Mouse (Mus musculus) layer of hippocampus, adult 6 months (tissue): ENCODE measurements around the gene Gpatch4. TPM values are rescaled to one million over a fixed set of nuclear protein-coding genes. Genes with fewer than 3 reads are reported as not detected.

Source experiments
- long read RNA-seq, 2 experiments: library from polyadenylated mRNA; unstranded; transcript quantifications; one replicate each; pipeline ENCODE4 v2.0.0; 2019 to 2020
- polyA plus RNA-seq: library from polyadenylated mRNA; unstranded; fragments of <200 nt; fragmentation: Nextera tagmentation; gene quantifications from 2 replicates; pipeline ENCODE4 v1.2.3, GENCODE M21; 2021

Gpatch4 gene
- 18.0 and 18.5 TPM in 2 replicates for polyA plus RNA-seq
- long read RNA-seq, experiment 1, transcript Gpatch4-201 (8 exons, 1,630 nt) = major isoform, 10 of 18 reads
- long read RNA-seq, experiment 1, partial matches to known transcripts = 3 of 18 reads
- long read RNA-seq, experiment 1, other reads (novel, unspliced or antisense) = 5 of 18 reads
- long read RNA-seq, experiment 2, transcript Gpatch4-201 (8 exons, 1,630 nt) = major isoform, 24 of 38 reads
- long read RNA-seq, experiment 2, partial matches to known transcripts = 5 of 38 reads
- long read RNA-seq, experiment 2, other reads (novel, unspliced or antisense) = 8 of 38 reads

GRCm38 (mm10) chr3:88042661-88043421 lies at the start of gene Gpatch4:
Gene Gpatch4, plus strand, starts transcription at chr3:88043108.

DNA sequence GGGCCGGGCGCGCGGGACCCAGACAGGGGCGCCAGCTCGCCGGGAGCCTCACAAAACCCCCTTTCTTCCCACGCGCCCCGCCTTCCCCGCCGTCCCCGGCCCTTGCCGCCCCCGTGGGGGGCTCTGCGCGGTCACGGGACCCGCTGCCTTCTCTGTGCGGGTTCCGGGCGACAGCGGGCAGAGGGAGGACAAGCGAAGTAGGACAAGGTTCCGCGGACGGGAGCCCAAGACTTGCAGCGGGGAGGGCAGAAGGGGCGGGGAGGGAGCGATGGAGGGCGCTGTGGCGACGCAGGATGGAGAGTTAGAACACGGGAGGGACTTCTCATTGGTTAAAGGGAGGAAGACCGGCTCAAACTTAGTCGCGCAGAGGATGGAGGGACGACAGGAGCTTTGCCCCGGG lies 42.7 kb upstream of the Gpatch4 start, which contains the start of gene Bcan:
Gene Bcan (minus strand): TSS at position 50 of the 400 bp plus-strand sequence.

DNA sequence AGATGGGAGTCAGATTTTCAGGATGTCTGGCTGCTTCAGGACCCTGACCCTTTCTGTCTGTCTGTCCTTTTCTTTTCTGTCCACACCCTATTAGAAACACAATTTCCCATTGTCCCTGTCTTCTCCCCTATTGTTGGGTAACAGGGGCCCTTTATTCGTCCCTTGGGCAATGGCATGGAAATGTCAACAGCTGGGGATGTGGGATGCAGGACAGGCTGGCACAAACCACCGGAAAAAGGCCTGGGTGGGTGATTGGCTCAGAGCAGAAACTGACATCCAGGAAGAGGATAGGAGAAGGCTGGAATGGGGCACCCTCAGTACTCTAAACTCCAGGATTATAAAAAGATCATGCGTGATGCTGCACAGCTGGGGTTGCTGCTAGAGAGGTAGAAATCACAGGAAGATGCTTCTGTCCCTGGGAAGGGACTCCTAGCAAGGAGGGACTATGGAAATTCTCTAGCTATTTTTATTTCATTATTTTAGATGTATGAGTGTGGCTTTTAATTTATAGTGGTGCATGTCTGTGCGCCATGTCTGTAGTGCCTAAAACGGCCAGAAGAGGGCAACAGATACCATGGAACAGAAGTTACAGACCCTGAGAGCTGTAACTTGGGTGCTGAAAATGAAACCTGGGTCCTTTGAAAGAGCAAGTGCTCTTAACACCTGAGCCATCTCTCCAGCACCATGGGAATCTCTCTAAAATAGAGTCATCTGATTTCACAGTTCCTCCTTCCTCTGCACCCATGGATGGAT lies 15.3 kb upstream of the Gpatch4 start, which contains the start of gene Hapln2:
Gene Hapln2 (minus strand): TSS at position 150 of the 753 bp plus-strand sequence.

DNA sequence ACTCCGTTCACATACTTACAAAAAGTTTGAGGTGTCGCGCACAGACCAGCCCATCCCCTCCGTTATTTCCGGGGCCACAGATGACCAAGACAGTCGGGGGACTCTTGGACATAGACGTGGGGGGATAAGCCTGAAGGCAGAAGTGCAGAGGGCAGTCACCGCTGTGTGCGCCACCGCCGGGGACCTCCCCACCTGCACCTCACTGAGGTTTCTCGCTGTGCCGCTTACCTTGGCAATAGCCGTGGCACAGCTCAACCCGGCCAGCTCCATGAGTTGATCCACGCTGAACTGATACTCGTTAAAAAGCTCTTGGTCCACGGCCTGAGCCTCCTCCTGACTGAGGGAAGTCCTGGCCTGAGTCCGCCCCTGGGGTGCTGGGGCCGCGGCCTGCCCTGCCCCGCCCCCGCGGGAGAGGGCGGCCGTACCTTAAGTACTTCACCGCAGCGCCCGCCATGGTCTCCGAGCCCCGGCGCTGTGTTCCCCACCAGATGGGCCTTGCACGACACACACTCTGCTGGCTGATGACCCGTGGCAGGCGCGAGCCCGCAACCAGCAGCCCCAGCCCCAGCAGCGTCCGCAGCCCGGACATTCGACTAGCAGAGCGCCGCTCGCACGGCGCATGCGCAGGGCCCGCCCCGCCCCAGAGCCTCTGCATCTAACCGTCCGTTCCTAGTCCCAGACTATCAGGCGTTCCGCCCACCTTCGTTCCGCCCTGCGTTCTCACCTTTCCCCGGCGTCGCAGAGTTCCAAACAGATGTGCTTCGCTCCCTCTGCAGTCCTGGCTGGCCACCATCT lies 15.2 kb downstream of the Gpatch4 start, which contains the start of gene Naxe:
Gene Naxe (minus strand): TSS at position 594 of the 795 bp plus-strand sequence.

DNA sequence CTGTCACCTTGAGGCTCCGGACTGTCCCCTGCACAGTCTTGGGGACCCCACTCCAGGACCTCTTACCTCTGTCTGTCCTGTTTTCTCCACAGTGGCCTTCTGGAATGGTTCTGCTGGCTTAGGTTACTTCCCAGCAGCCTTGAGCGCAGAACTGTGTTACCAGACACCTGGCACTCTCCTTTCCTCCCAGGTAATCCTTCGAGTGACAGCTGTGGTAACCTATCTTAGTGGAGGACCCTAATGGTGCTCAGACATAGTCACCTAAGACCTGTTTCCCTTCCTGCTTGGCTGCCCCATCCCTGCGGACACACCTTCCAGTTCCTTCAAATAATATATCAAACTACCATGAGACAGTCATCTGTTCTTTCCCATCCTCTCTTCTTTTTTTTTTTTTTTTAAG lies 35.3 kb downstream of the Gpatch4 start, which contains the start of gene Ttc24:
Gene Ttc24 (minus strand): TSS at position 101 of the 400 bp plus-strand sequence.

GRCm38 (mm10) chr3:88081345-88082223 lies 38.7 kb downstream of the Gpatch4 start, which contains the start of gene Iqgap3:
Gene Iqgap3, plus strand, starts transcription at chr3:88081971.

Other genes with a start within 250 kb of the Gpatch4 start
- gene Ntrk1, start 247.9 kb upstream of the Gpatch4 start, polyA plus RNA-seq = 0.18 and 0.49 TPM in 2 replicates
- gene Insrr, start 246.2 kb upstream of the Gpatch4 start, polyA plus RNA-seq = 0.15 TPM in 1 of 2 replicates, not detected in the other
- gene Pear1, start 218.8 kb upstream of the Gpatch4 start, polyA plus RNA-seq = 2.2 and 3.1 TPM in 2 replicates
- 0.08 TPM in 1 of 2 replicates, not detected in the other for gene Sh2d2a, start 196.4 kb upstream of the Gpatch4 start, polyA plus RNA-seq
- gene Prcc, start 157.5 kb upstream of the Gpatch4 start, polyA plus RNA-seq = 2.4 and 2.7 TPM in 2 replicates
- gene Hdgf, start 136.8 kb upstream of the Gpatch4 start, polyA plus RNA-seq = 90.1 and 97.6 TPM in 2 replicates
- 77.3 and 83.4 TPM in 2 replicates for gene Mrpl24, start 123.6 kb upstream of the Gpatch4 start, polyA plus RNA-seq
- gene Isg20l2, start 112.8 kb upstream of the Gpatch4 start, polyA plus RNA-seq = 3.4 and 3.7 TPM in 2 replicates
- gene Rrnad1, start 112.4 kb upstream of the Gpatch4 start, polyA plus RNA-seq = 8.3 and 10.7 TPM in 2 replicates
- gene Crabp2, start 94.4 kb upstream of the Gpatch4 start, polyA plus RNA-seq = 2.6 and 10.6 TPM in 2 replicates
- 1.4 and 2.2 TPM in 2 replicates for gene Nes, start 72.0 kb upstream of the Gpatch4 start, polyA plus RNA-seq
- gene Bcan, start 42.9 kb upstream of the Gpatch4 start, polyA plus RNA-seq = 185 and 220 TPM in 2 replicates
- 12.8 and 16.0 TPM in 2 replicates for gene Hapln2, start 15.5 kb upstream of the Gpatch4 start, polyA plus RNA-seq
- gene Naxe, start 15.4 kb downstream of the Gpatch4 start, polyA plus RNA-seq = 237 TPM in 2 replicates
- gene Ttc24, start 35.2 kb downstream of the Gpatch4 start, polyA plus RNA-seq = not detected in 2 replicates
- 0.15 and 0.16 TPM in 2 replicates for gene Iqgap3, start 38.9 kb downstream of the Gpatch4 start, polyA plus RNA-seq
- gene Mef2d, start 99.3 kb downstream of the Gpatch4 start, polyA plus RNA-seq = 62.2 and 79.5 TPM in 2 replicates
- gene Rhbg, start 211.6 kb downstream of the Gpatch4 start, polyA plus RNA-seq = 0.11 TPM in 1 of 2 replicates, not detected in the other
- gene Gm38392, start 244.1 kb downstream of the Gpatch4 start, polyA plus RNA-seq = 0.10 TPM in 1 of 2 replicates, not detected in the other